Mouse (Mus musculus) stomach, embryonic 16.5 days (tissue): ENCODE data around the gene Sgsh. TPM values are rescaled to one million over a fixed set of nuclear protein-coding genes. Genes with fewer than 3 reads are reported as not detected.
A peak's percentile ranks its signal among the peaks of the same experiment; 100 is the strongest.
"Not testable (repeated sequence)": the region's sequence is repeated elsewhere in the genome, so short reads cannot be mapped to it uniquely, and the experiment has no call there.

Source experiments
- ATAC-seq: fragments of 200-750 bp; cut with Nextera tagmentation; 2 replicates; pipeline ENCODE4 v1.8.0; 2017; ENCODE audit warnings: moderate number of reproducible peaks, moderate TSS enrichment; ENCODE audit not compliant: insufficient read depth, low FRiP score
- H3K27ac ChIP-seq: fragments of 300-500 bp; sonication (generic); 2 replicates; pipeline ENCODE4 v1.5.1; 2014; ENCODE audit warnings: low read length
- H3K27me3 ChIP-seq: fragments of 300-500 bp; sonication (generic); 2 replicates; pipeline ENCODE4 v1.6.1; 2014; ENCODE audit warnings: low read length, control low read depth, mixed read lengths; ENCODE audit not compliant: control insufficient read depth, insufficient read depth
- H3K36me3 ChIP-seq: fragments of 300-500 bp; sonication (generic); 2 replicates; pipeline ENCODE4 v1.6.1; 2014; ENCODE audit warnings: low read length; ENCODE audit not compliant: control insufficient read depth, insufficient read depth
- H3K4me1 ChIP-seq: fragments of 300-500 bp; sonication (generic); 2 replicates; pipeline ENCODE4 v1.6.1; 2014; ENCODE audit warnings: low read length, control low read depth, mixed read lengths; ENCODE audit not compliant: control insufficient read depth, insufficient read depth
- H3K4me2 ChIP-seq: fragments of 300-500 bp; sonication (generic); 2 replicates; pipeline ENCODE4 v1.6.1; 2014; ENCODE audit warnings: low read depth, low read length, mixed read lengths
- H3K4me3 ChIP-seq: fragments of 300-500 bp; sonication (generic); replicated peaks from 2 replicates; pipeline ENCODE4 v1.5.1; 2014; ENCODE audit warnings: mild to moderate bottlenecking, low read length
- H3K9ac ChIP-seq: fragments of 300-500 bp; sonication (generic); 2 replicates; pipeline ENCODE4 v1.6.1; 2014; ENCODE audit warnings: low read length
- H3K9me3 ChIP-seq: fragments of 300-500 bp; sonication (generic); replicated peaks from 2 replicates; pipeline ENCODE4 v1.6.1; 2016; ENCODE audit warnings: low read length, control low read depth; ENCODE audit not compliant: control insufficient read depth
- WGBS: fragments of 180-500 bp; shearing (Covaris S2); extraction: QIAGEN DNeasy Blood & Tissue Kit; methylation state at CpG from one replicate; pipeline ENCODE4 v1.1.7; 2014; 5-methylcytosine and 5-hydroxymethylcytosine counted together
- polyA plus RNA-seq: library from polyadenylated mRNA; unstranded; fragments of >200 nt; fragmentation: Nextera tagmentation; extraction: Ambion mirVana; gene quantifications from 2 replicates; pipeline ENCODE4 v1.2.1, GENCODE M21; 2015

The Sgsh gene
- polyA plus RNA-seq, 1 experiment from 2014 or later: 6.7 TPM

DNA sequence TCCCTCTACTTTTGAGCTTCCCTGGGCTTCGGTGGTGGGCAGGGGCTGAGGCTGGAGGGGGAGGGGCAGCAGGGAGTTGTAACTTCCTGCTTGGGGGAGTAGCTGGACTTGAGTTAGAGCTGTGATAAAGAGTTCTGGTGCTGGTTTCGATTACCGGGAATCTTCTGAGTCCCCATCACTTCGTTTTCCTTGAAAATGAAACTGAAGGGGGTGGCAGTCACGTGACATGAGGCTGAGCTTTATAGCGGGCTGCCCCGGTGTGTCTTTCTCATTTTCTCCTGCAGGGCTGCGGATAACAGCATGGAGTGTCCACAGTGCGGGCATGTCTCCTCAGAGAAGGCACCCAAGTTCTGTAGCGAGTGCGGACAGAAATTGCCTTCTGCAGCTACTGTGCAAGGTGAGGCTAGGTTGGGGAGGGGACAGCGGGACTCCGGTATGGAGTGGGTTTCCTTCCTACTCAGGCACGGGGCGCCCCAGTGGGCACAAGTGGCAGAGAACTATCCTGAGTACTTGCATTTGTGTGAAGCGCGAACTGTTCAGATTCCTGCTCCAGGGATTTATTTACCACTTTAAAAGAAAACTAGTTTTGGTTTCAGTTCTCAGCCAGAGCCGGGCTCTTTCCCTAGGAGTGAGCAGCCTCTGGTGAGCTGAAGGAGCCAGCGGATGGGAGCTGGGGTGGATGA lies 37.6 kb upstream of the Sgsh start, which contains the start of gene Rnf213:
Rnf213 (plus strand) TSS at position 301 of the 683 bp plus-strand sequence.
- H3K27ac ChIP-seq: peak within 1 kb of the TSS; percentile 75
- no peaks in the 10 kb centered on the region for H3K36me3 ChIP-seq
- peak within 1 kb of the TSS; percentile 74 for H3K9ac ChIP-seq
- WGBS: under 1% methylated on average over 19 of the region's 19 CpGs
- peak within 1 kb of the TSS; percentile 73 for H3K4me3 ChIP-seq
- ATAC-seq: peak; percentile 54; the same call in 1 of the 2 replicates
- H3K4me2 ChIP-seq: peak within 1 kb of the TSS; percentile 79
- no peaks in the 10 kb centered on the region for H3K9me3 ChIP-seq
- no peaks in the 10 kb centered on the region for H3K27me3 ChIP-seq
- H3K4me1 ChIP-seq: peaks cover 34% of the 10 kb centered on the region

DNA sequence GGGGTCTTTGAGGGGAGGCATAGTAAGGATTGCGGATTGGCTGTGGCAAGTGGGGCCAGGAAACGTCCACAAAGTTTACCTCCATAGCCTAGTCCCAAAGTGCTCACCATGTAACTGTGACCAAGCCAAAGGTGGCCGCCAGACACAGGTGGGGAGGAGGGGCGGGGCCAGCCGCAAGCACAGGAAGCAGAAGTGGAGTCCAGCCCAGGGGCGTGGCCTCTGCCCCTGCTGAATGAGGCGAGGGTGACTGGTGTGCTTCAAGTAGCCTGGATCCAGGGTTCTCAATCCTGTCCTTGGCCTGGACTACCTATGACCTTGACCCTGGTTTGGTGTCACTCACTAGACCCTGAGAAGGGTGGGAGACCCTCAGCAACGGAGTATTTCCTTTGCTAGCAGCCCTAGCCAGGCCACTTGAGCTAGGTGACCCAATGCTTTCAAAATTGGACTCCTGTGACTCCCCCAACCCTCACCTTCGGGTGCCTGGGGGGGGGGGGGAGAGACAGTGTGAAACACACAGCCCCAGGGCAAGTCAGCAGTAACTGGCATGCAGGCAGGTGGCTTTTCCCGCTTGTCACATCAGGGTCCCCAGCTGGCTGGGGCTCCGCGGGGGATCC lies 36.8 kb upstream of the Sgsh start:
- H3K9ac ChIP-seq: peak overlapping the region; percentile 74
- no peaks in the 10 kb centered on the region for H3K36me3 ChIP-seq
- no peaks in the 10 kb centered on the region for H3K9me3 ChIP-seq
- peak; percentile 59 for ATAC-seq
- H3K27ac ChIP-seq: peak overlapping the region; percentile 36
- no peaks in the 10 kb centered on the region for H3K27me3 ChIP-seq
- peak overlapping the region; percentile 73 for H3K4me3 ChIP-seq
- peaks cover 34% of the 10 kb centered on the region for H3K4me1 ChIP-seq
- H3K4me2 ChIP-seq: peak overlapping the region; percentile 79
- 11% methylated on average over 12 of the region's 12 CpGs for WGBS

DNA sequence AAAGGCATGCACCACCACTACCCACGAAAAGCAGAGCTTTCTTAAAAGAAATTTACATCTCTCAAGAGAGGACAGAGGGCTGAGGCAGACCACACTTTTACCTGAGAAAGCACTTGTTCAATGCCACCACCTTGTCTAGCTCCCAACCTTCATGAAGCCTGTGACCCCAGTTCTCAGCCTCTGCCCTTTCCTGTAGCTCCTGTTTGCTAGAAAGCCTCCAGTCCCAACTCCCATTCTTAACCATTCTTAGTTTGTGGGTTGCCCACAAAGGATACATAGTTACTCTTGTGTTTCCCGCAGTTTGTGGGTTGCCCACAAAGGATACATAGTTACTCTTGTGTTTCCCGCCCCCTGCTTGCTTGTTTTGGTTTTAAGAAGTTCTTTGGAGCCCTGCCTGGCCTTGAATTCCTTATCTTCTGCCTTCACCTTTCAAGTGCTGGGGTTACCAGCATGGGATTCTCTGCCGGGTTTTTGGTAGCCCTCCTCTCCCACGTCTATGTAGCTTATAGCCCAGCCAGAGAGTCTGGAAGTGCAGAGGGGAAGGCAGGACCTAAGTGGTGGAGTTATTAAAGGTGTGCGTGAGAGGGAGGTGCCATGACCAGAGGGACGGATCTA lies 36.2 kb upstream of the Sgsh start:
- no peaks in the 10 kb centered on the region for H3K27me3 ChIP-seq

DNA sequence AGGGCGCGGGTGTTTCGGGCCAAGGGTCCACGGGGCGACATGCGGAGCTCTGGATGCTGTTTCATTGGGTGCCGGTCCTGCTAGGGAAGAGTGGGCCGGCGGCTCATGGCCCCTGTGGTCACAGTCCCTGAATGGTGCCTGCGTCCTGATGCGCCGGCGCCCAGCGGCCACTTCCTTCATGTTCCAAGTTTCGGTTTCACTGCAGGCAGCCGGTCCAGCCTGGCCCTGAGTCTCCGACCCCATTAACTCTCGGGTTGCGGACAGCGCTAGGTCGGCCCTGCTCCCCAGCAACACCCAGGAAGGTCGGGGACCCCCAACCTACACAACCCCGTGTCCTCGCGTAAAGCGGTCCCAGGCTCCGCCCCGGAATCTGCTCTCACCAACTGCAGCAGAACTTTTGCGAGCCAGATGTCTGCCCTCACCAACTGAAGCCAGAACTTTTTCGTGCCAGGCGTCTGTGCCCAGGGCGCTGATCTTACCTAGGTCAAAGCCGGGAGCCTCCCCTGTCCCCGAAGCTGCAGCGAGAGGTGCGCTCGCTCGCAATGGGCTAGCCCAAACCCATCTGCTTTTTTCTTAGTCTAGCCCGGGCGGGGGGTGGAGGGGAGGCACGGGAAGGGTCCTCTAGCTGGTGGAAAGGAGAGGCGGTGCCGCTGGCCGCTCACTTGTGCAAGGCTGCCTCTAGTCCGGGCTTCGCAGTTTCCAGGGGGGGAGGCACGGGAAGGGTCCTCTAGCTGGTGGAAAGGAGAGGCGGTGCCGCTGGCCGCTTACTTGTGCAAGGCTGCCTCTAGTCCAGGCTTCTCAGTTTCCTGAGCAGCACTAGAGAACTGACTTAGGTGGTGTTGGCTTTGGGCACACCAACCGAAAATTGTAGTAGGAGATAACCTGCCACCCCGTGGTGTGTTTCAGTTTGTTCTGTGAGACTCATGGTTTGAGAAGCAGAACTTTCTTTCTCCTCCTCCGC lies 35.2 kb upstream of the Sgsh start:
- Histone ChIP-seq H3K27ac (peak overlapping the region; percentile 83), H3K27me3 (no peaks in the 10 kb centered on the region), H3K9ac (peak overlapping the region; percentile 85), H3K36me3 (no peaks in the 10 kb centered on the region), H3K4me1 (peaks cover 34% of the 10 kb centered on the region), H3K4me3 (peak overlapping the region; percentile 87), H3K4me2 (peak overlapping the region; percentile 79), H3K9me3 (no peaks in the 10 kb centered on the region)
- peak; percentile 37 for ATAC-seq
- WGBS: 3% methylated on average over 53 of the region's 53 CpGs

More for the DNA sequence above, 36.2 kb upstream of the Sgsh start:
- Histone ChIP-seq H3K4me2 (peak overlapping the region; percentile 79), H3K4me3 (peak overlapping the region; percentile 87; the same call in 1 of the 2 replicates), H3K36me3 (no peaks in the 10 kb centered on the region), H3K9me3 (no peaks in the 10 kb centered on the region), H3K27ac (peak overlapping the region; percentile 36; the same call in 1 of the 2 replicates), H3K9ac (0 out of 2 replicates have a peak overlapping the region, but pooled peaks have one; percentile 85), H3K4me1 (peaks cover 34% of the 10 kb centered on the region)
- ATAC-seq: no peak
- 45% methylated on average over 7 of the region's 7 CpGs for whole genome bisulfite sequencing

- 1% methylated on average over 35 of the region's 35 CpGs for WGBS
- no peaks in the 10 kb centered on the region for H3K27me3 ChIP-seq
- H3K36me3 ChIP-seq: no peaks in the 10 kb centered on the region
- peak overlapping the region; percentile 79 for H3K4me2 ChIP-seq
- ATAC-seq: peak; percentile 71
- no peaks in the 10 kb centered on the region for H3K9me3 ChIP-seq
- H3K4me1 ChIP-seq: peaks cover 31% of the 10 kb centered on the region
- H3K9ac ChIP-seq: peak overlapping the region; percentile 85
- H3K4me3 ChIP-seq: peak overlapping the region; percentile 87
- H3K27ac ChIP-seq: peak overlapping the region; percentile 83
Measured at GRCm38 (mm10) chr11:119389851-119390270, 34.5 kb upstream of the Sgsh start.

DNA sequence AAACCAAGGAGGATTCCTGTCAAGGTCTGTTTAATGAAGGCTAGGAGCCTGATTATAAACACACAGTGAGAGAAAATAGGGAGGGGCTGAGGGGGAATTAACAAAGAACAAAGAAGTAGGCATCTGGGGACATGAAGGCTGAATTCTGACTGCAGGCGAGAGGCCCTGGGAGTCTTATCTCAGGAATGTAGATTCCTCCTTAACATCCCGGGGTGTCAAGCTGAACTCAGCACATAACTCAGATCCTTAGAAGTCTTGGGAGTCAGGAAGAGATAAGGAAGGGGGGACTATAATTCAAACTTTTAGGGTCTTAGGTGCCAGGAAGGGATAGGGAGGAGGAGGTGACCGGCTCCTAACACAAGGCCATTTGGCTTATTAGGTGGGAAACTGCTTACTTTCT lies 31.9 kb upstream of the Sgsh start:
- WGBS: 16% methylated on average over 3 of the region's 3 CpGs
- not testable (repeated sequence) for H3K9ac ChIP-seq, H3K4me2 ChIP-seq, H3K4me3 ChIP-seq, H3K27me3 ChIP-seq, H3K9me3 ChIP-seq, ATAC-seq, H3K36me3 ChIP-seq, H3K27ac ChIP-seq
- H3K4me1 ChIP-seq: peaks cover 15% of the 10 kb centered on the region

DNA sequence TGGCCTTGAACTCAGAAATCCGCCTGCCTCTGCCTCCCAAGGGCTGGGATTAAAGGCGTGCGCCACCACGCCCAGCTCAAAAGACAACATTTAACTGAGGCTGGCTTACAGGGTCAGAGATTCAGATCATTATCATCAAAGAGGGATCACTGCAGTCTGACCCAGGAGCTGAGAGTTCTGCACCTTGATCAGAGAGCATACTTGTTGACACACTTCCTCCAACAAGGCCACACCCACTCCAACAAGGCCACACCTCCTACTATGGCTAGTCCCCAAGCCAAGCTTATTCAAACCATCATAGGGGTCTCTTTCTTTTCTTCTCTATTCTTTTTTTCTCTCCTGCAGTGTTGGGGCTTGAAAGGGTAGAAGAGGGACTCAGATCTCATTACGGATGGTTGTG lies 31.0 kb upstream of the Sgsh start:
- H3K4me3 ChIP-seq: no peak overlapping the region
- WGBS: 93% methylated on average over 5 of the region's 5 CpGs
- H3K9me3 ChIP-seq: no peaks in the 10 kb centered on the region
- no peak for ATAC-seq
- no peak overlapping the region for H3K27ac ChIP-seq
- no peaks in the 10 kb centered on the region for H3K36me3 ChIP-seq
- H3K4me2 ChIP-seq: no peak overlapping the region
- H3K9ac ChIP-seq: no peak overlapping the region
- peaks cover 6% of the 10 kb centered on the region for H3K4me1 ChIP-seq
- H3K27me3 ChIP-seq: no peaks in the 10 kb centered on the region

DNA sequence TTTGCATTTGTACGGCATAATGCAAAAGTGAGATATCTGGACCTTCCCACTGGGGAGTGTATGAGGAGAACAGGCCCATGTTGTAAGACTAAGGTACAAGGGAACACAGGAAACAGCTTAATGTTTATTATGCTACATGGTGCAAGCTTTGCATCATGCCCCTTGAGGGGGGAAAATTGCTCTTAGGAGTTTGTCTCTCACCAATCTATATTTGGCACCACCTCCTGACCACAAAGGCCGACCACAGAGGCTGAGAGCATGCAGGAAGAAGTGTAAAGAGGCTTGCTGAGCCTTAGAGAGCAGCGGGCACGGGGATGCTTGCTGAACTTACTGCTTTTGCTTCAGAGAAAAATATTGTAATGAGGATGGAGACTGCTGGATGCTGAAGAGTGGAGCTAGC lies 29.6 kb upstream of the Sgsh start:
- Histone ChIP-seq H3K9me3 (no peaks in the 10 kb centered on the region), H3K4me3 (no peak overlapping the region), H3K27ac (no peak overlapping the region), H3K36me3 (no peaks in the 10 kb centered on the region), H3K4me2 (no peak overlapping the region), H3K9ac (no peak overlapping the region), H3K4me1 (no peaks in the 10 kb centered on the region), H3K27me3 (no peaks in the 10 kb centered on the region)
- WGBS: 71% methylated on average over 4 of the region's 4 CpGs
- no peak for ATAC-seq
